Mouse (Mus musculus): Measurements from ENCODE around the gene Nr2f2. TPM values are rescaled to one million over a fixed set of nuclear protein-coding genes. Genes with fewer than 3 reads are reported as not detected.

Gene Nr2f2
- polyA plus RNA-seq, 1 experiment from 2014 or later = 12.3 TPM

DNA sequence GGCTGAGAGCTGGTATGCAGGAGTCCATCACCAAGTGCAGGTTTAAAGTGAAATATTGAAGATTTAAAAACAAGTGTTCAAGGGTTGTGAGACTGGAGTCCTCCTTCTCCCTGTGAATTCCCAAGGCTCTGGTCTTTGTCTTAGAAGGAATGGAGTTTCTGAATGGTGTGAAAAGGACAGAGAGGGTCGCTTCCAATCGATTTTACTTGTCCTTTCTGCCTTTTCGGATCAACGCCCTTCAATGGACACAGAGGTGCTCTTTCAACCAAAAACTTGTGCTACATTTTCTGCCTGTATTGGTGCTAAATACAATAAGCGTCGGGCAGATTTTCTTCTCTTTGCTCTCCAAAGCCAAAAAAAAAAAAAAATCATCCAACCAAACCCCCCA, 1.7 kb upstream of the Nr2f2 start:
- H3K4me3 ChIP-seq (ENCODE audit: low read depth, low read length) = no peak overlapping the region
- H3K9ac ChIP-seq (replicated peaks) = no peak overlapping the region
- peak overlapping the region; percentile 69; the same call in 1 of the 2 replicates for H3K4me2 ChIP-seq (ENCODE audit: low read depth, low read length)
- H3K27ac ChIP-seq (ENCODE audit: low read depth) = no peak overlapping the region
- no peaks in the 10 kb centered on the region for H3K9me3 ChIP-seq (ENCODE audit: low read length)
- TF ChIP-seq CTCF (IDR thresholded peaks at IDR 0.05; ENCODE audit: low read depth) (no peak), EP300 (IDR thresholded peaks at IDR 0.05; ENCODE audit: low read depth) (no peak)
- ATAC-seq (no peak), DNase-seq (no peak)
- WGBS (ENCODE audit: insufficient replicate concordance) = 24% methylated on average over 6 of the region's 6 CpGs
- H3K36me3 ChIP-seq (replicated peaks; ENCODE audit: insufficient read depth, low read length) = no peaks in the 10 kb centered on the region
- H3K27me3 ChIP-seq (ENCODE audit: insufficient read depth, low read length) = peaks cover 34% of the 10 kb centered on the region
- H3K4me1 ChIP-seq (ENCODE audit: insufficient read depth) = peaks cover 5% of the 10 kb centered on the region

DNA sequence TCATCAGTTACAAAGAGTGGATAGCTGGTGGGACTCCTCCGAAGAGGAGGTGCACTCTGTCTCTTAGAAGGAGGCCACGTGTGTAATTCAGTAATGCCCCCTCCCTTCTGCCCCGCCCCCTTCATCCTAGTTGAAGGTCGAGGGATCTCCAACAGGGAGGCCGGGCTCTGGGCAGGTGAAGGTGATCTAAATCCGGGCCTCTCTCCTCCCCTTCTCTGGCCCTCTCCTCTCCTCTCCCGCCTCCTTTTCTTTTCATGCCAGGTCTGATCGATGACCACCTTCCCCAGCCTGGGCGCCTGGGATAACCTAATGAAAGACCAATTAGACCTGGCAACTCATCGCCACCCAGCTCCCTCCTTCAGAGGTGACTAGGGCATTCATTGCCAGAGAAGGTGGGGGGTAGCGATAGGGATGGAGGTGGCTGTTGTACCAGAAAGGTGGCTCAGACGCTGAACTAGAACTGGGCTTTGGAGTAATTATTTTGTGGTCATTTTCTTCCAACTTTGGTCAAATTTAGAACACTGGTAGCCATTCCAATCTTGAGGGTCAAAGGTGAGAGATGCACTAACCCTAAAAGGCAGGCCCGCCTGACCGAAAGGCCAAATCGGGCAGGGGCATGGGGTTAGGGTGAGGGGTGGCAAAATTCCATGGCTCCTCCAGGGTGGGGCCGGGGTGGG, 1.2 kb upstream of the Nr2f2 start:
- 18% methylated on average over 16 of the region's 16 CpGs for WGBS (ENCODE audit: insufficient replicate concordance)
- no peak for DNase-seq
- Histone ChIP-seq H3K27ac (ENCODE audit: low read depth) (no peak overlapping the region), H3K4me1 (ENCODE audit: insufficient read depth) (peaks cover 5% of the 10 kb centered on the region), H3K36me3 (replicated peaks; ENCODE audit: insufficient read depth, low read length) (no peaks in the 10 kb centered on the region), H3K27me3 (ENCODE audit: insufficient read depth, low read length) (peaks cover 38% of the 10 kb centered on the region), H3K9ac (replicated peaks) (no peak overlapping the region), H3K4me3 (ENCODE audit: low read depth, low read length) (no peak overlapping the region), H3K9me3 (ENCODE audit: low read length) (no peaks in the 10 kb centered on the region), H3K4me2 (ENCODE audit: low read depth, low read length) (peak overlapping the region; percentile 49)
- TF ChIP-seq CTCF (IDR thresholded peaks at IDR 0.05; ENCODE audit: low read depth) (no peak), EP300 (IDR thresholded peaks at IDR 0.05; ENCODE audit: low read depth) (no peak)
- no peak for ATAC-seq

- WGBS (ENCODE audit: insufficient replicate concordance) = 6% methylated on average over 1 of the region's 1 CpGs
- H3K36me3 ChIP-seq (replicated peaks; ENCODE audit: insufficient read depth, low read length) = no peaks in the 10 kb centered on the region
- 0 out of 2 replicates have a peak overlapping the region, but pooled peaks have one; percentile 59 for H3K9ac ChIP-seq (replicated peaks)
- H3K27me3 ChIP-seq (ENCODE audit: insufficient read depth, low read length) = peaks cover 48% of the 10 kb centered on the region
- peak overlapping the region; percentile 71 for H3K4me2 ChIP-seq (ENCODE audit: low read depth, low read length)
- H3K4me3 ChIP-seq (ENCODE audit: low read depth, low read length) = peak overlapping the region; percentile 48
- TF ChIP-seq EP300 (IDR thresholded peaks at IDR 0.05; ENCODE audit: low read depth) (no peak), CTCF (IDR thresholded peaks at IDR 0.05; ENCODE audit: low read depth) (no peak)
- DNase-seq (no peak), ATAC-seq (no peak)
- peak overlapping the region; percentile 71 for H3K27ac ChIP-seq (ENCODE audit: low read depth)
- H3K4me1 ChIP-seq (ENCODE audit: insufficient read depth) = peaks cover 5% of the 10 kb centered on the region
- no peaks in the 10 kb centered on the region for H3K9me3 ChIP-seq (ENCODE audit: low read length)
Measured at GRCm38 (mm10) chr7:70366808-70367095, 217 bp upstream of the Nr2f2 start.

GRCm38 (mm10) chr7:70365401-70365811, 1.1 kb downstream of the Nr2f2 start:
- peaks cover 45% of the 10 kb centered on the region for H3K27me3 ChIP-seq (ENCODE audit: insufficient read depth, low read length)
- peak overlapping the region; percentile 71 for H3K4me2 ChIP-seq (ENCODE audit: low read depth, low read length)
- DNase-seq (no peak), ATAC-seq (no peak)
- peak overlapping the region; percentile 71 for H3K27ac ChIP-seq (ENCODE audit: low read depth)
- 1% methylated on average over 17 of the region's 17 CpGs for WGBS (ENCODE audit: insufficient replicate concordance)
- H3K4me1 ChIP-seq (ENCODE audit: insufficient read depth) = peaks cover 5% of the 10 kb centered on the region
- peak overlapping the region; percentile 48 for H3K4me3 ChIP-seq (ENCODE audit: low read depth, low read length)
- H3K9ac ChIP-seq (replicated peaks) = peak overlapping the region; percentile 59
- TF ChIP-seq CTCF (IDR thresholded peaks at IDR 0.05; ENCODE audit: low read depth) = no peak
- no peak for TF ChIP-seq EP300 (IDR thresholded peaks at IDR 0.05; ENCODE audit: low read depth)
- H3K36me3 ChIP-seq (replicated peaks; ENCODE audit: insufficient read depth, low read length) = no peaks in the 10 kb centered on the region
- H3K9me3 ChIP-seq (ENCODE audit: low read length) = no peaks in the 10 kb centered on the region

DNA sequence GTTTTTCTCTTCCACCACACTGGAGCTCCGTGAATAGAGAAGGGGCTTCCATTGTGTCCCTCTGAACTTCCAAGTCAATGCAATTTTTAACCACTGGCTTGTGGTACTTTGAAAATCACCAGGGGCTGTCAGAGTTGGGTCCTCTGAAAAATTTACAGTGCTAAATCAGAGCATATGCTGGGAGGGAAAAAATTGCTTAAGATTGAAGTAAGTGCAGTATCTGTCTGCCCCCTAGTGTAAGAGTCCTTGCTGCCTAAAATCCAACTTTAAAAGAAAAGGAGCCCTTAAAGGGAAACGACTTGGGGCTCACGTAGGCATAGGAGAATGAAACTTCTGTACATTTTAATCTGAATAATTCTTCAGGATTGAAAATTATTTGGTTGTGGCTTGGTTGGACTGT, 1.7 kb downstream of the Nr2f2 start:
- Histone ChIP-seq H3K27ac (ENCODE audit: low read depth) (peak overlapping the region; percentile 71), H3K9ac (replicated peaks) (no peak overlapping the region), H3K27me3 (ENCODE audit: insufficient read depth, low read length) (peaks cover 43% of the 10 kb centered on the region), H3K9me3 (ENCODE audit: low read length) (no peaks in the 10 kb centered on the region), H3K36me3 (replicated peaks; ENCODE audit: insufficient read depth, low read length) (no peaks in the 10 kb centered on the region), H3K4me1 (ENCODE audit: insufficient read depth) (peaks cover 2% of the 10 kb centered on the region; the same call in 1 of the 2 replicates), H3K4me2 (ENCODE audit: low read depth, low read length) (peak overlapping the region; percentile 71), H3K4me3 (ENCODE audit: low read depth, low read length) (peak overlapping the region; percentile 48; the same call in 1 of the 2 replicates)
- WGBS (ENCODE audit: insufficient replicate concordance) = 3% methylated on average over 3 of the region's 3 CpGs
- DNase-seq (no peak), ATAC-seq (no peak)
- TF ChIP-seq EP300 (IDR thresholded peaks at IDR 0.05; ENCODE audit: low read depth) (no peak), CTCF (IDR thresholded peaks at IDR 0.05; ENCODE audit: low read depth) (peak; percentile 55)

GRCm38 (mm10) chr7:70363351-70363750, 3.2 kb downstream of the Nr2f2 start:
- WGBS (ENCODE audit: insufficient replicate concordance) = 35% methylated on average over 4 of the region's 4 CpGs
- no peak overlapping the region for H3K4me2 ChIP-seq (ENCODE audit: low read depth, low read length)
- H3K9me3 ChIP-seq (ENCODE audit: low read length) = no peaks in the 10 kb centered on the region
- peaks cover 41% of the 10 kb centered on the region for H3K27me3 ChIP-seq (ENCODE audit: insufficient read depth, low read length)
- H3K4me1 ChIP-seq (ENCODE audit: insufficient read depth) = no peaks in the 10 kb centered on the region; the same call in 1 of the 2 replicates
- ATAC-seq (no peak), DNase-seq (no peak)
- H3K9ac ChIP-seq (replicated peaks) = no peak overlapping the region
- no peaks in the 10 kb centered on the region for H3K36me3 ChIP-seq (replicated peaks; ENCODE audit: insufficient read depth, low read length)
- no peak overlapping the region for H3K4me3 ChIP-seq (ENCODE audit: low read depth, low read length)
- H3K27ac ChIP-seq (ENCODE audit: low read depth) = no peak overlapping the region
- no peak for TF ChIP-seq CTCF (IDR thresholded peaks at IDR 0.05; ENCODE audit: low read depth)

Measured in liver, postnatal 0 days (tissue).